Mouse (Mus musculus): Measurements from ENCODE around the gene Pbx2.
A peak's percentile ranks its signal among the peaks of the same experiment; 100 is the strongest.

Gene Pbx2

DNA sequence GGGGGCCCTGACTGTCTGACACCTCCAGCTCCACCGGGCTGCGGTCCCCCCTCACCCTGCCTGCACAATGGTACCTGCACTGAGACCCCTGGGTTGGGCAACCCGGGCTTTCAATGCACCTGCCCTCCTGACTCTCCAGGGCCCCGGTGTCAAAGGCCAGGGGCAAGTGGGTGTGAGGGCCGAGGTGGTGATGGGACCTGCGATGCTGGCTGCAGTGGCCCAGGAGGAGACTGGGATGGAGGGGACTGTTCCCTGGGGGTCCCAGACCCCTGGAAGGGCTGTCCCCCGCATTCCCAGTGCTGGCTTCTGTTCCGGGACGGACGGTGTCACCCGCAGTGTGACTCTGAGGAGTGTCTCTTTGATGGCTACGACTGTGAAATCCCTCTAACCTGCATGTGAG lies 8.5 kb upstream of the Pbx2 start:
- DNase-seq (ENCODE audit: low read depth, low spot score): no peak

DNA sequence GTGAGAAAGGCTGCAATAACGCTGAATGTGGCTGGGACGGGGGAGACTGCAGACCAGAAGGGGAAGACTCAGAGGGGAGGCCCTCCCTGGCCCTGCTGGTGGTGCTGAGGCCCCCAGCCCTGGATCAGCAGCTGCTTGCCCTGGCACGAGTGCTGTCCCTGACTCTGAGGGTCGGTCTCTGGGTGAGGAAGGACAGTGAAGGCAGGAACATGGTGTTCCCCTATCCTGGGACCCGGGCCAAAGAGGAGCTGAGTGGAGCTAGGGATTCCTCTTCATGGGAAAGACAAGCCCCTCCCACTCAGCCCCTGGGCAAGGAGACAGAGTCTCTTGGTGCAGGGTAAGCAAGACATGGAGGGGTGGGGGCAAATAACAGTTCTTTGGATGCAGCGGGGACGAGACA lies 7.7 kb upstream of the Pbx2 start:
- no peak for DNase-seq (ENCODE audit: low read depth, low spot score)

DNA sequence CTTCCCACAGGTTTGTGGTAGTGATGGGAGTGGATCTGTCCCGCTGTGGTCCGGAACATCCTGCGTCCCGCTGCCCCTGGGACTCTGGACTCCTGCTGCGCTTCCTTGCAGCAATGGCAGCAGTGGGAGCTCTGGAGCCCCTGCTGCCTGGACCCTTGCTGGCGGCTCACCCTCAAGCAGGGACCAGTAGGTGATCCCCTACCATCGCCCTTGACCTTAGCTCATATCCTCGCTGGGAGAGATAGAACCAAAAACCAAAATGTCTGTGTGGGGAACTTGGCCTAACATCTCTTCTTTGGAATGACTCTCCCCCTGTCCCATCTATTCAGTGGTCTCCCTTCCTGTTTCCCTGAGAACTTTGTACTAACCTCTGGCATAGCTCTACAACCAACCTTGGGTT lies 7.2 kb upstream of the Pbx2 start:
- DNase-seq (ENCODE audit: low read depth, low spot score): no peak

DNA sequence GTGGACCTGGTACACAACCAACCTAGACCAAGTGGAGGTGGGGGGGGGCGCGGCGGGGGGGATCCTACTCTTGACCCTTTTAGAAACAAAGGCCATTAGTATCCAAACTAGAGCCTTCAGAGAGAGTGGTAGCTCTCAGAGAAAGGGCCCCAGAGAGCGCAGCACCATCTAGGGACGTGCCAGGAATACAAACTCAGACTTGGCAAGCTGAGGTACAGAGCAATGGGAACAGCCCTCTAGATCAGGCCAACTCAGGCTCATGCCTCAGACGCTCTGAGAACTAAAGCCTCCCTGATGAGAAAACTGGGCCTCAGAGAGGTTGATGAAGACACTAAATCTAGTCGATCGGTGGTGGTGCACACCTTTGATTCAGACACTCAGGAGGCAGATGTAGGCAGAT lies 5.9 kb upstream of the Pbx2 start:
- no peak for DNase-seq (ENCODE audit: low read depth, low spot score)

DNA sequence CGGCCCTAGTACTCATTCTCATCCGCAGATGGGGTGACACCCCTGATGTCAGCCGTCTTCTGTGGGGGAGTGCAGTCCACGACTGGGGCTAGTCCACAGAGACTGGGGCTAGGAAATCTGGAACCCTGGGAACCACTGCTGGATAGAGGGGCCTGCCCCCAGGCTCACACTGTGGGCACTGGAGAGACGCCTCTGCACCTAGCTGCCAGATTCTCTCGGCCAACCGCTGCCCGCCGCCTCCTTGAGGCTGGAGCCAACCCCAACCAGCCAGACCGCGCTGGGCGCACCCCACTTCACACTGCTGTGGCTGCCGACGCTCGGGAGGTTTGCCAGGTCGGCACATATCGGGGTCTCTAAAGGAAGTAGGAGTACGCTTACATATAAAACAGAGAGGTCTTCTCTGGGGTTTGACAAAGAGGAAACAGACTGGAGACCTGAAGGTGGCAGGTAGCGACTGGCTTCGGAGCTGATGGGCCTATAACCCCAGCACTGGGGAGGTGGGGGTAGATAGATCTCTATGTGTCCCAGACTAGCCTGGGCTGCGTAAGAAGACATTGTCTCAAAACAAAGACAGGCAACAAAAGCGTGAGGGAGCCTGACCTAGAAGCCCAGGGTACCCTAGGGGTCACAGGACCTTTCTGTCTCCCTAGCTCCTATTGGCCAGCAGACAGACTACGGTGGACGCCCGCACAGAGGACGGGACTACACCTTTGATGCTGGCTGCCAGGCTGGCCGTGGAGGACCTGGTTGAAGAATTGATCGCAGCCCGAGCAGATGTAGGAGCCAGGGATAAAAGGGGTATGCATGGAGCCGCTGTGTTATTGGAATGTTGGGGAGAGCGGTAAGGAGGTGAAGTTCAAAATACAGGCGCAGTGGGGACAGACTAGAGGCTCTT lies 4.9 kb upstream of the Pbx2 start:
- DNase-seq (ENCODE audit: low read depth, low spot score): no peak

DNA sequence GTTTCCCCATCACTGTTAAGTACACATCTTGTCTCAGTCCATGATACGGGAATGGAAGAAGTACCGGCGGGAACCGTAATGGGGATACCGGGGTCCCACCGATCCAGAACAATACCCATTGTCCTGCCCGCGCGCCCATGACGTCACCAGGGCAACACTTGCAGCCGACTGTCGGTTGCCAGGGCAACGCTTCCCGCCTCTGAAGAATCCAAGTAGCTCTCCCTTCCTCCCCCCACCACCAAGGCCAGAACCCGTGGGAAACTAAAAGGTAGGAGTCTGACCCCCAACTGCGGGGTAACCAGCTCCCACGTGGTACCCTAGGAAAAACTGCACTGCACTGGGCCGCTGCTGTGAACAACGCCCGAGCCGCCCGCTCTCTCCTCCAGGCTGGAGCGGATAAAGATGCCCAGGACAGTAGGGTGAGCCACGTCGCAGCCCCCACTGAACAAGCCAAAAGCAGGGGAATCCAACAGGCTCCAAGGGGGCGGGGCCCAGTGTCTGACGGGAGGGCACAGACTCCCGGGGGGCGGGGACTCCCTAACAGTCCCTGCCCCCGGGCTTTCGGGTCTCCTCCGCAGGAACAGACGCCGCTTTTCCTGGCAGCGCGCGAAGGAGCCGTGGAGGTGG lies 4.2 kb upstream of the Pbx2 start:
- DNase-seq (ENCODE audit: low read depth, low spot score): peak; percentile 94

DNA sequence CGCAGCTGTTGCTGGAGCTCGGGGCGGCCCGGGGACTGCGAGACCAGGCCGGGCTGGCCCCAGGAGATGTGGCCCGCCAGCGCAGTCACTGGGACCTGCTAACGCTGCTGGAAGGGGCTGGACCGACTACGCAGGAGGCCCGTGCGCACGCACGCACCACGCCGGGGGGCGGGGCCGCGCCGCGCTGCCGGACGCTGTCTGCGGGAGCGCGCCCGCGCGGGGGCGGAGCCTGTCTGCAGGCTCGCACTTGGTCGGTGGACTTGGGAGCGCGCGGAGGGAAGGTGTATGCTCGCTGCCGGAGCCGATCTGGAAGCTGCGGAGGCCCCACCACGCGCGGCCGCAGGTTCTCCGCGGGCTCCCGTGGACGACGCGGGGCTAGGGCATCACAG lies 3.6 kb upstream of the Pbx2 start:
- DNase-seq (ENCODE audit: low read depth, low spot score): peak; percentile 97

DNA sequence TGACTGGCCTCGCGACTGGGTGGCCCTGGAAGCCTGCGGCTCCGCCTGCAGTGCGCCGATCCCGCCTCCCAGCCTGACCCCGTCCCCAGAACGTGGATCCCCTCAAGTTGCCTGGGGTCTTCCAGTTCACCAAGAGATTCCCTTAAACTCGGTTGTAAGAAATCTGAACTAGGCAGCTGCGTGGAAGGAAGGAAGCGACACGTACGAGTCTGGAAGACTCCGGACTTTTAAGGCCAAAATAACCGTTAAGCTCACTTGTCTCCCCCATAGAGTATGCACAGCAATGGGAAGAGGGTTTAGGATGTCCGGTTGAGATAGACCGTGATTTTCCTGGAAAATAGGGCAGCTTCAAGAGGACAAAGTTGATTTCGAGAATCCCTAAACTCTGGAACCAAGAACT lies 3.3 kb upstream of the Pbx2 start:
- no peak for DNase-seq (ENCODE audit: low read depth, low spot score)

DNA sequence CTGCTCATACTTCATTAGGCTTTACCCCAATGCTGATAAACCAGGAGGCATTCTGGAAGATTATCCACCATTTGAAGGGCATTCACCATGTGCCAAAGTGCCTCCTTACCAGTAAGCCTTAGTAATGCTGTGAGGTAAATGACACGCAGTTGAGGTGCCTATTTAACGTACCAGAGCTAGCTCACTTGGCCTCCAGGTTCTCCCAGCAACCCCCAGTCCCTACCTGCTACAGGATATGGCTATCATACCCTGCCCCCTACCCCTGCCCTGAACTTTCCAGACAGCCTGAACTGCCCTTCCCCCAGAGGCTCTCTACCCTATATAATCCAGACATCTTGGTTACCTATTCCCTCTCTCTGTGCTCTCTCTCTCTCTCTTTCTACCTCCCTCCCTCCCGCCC lies 2.3 kb upstream of the Pbx2 start:
- no peak for DNase-seq (ENCODE audit: low read depth, low spot score)

DNA sequence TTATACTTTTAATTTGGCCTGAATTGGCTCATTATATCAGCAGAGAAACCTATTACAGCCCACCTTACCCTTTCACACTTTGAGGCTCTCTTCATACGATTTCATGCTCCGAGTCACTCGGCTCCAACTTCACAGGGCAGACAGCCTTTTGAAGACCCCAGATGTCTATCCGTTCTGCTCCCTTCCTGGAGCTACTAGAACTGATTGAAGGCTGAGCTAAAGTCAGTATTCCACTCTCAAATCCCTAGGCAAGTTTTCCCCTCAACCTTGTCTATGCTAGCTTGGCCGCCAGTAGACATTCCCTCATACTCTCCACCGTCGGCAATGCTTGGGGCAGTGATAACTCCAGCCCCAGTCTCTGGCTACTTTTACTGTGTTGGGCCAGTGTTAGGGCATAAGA lies 1.9 kb upstream of the Pbx2 start:
- DNase-seq (ENCODE audit: low read depth, low spot score): no peak

DNA sequence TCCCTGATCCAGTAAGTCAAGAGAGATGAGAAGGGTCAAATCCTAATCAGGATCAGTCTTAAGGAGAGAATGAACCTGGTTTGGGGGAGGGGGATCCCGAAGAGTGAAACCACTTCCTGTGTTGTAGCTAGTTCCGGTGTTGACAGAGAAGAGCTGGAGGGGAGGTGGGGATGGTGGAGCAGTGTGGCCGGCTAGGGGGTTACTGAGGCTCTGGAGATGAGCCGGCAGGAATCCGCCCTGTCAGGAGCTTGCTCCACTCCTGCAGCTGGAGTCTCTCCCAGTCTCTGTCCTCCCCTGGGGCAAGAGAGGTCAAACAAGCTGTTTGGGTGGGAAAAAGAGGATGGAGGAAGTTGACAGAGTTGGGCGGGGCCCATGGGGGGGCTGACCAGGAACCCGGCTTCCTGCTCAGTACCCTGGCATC lies 1.4 kb upstream of the Pbx2 start, which contains the start of gene Gpsm3:
TSS of gene Gpsm3 (plus strand) at position 126 of the 421 bp plus-strand sequence.
- peak; percentile 42 for DNase-seq (ENCODE audit: low read depth, low spot score)

DNA sequence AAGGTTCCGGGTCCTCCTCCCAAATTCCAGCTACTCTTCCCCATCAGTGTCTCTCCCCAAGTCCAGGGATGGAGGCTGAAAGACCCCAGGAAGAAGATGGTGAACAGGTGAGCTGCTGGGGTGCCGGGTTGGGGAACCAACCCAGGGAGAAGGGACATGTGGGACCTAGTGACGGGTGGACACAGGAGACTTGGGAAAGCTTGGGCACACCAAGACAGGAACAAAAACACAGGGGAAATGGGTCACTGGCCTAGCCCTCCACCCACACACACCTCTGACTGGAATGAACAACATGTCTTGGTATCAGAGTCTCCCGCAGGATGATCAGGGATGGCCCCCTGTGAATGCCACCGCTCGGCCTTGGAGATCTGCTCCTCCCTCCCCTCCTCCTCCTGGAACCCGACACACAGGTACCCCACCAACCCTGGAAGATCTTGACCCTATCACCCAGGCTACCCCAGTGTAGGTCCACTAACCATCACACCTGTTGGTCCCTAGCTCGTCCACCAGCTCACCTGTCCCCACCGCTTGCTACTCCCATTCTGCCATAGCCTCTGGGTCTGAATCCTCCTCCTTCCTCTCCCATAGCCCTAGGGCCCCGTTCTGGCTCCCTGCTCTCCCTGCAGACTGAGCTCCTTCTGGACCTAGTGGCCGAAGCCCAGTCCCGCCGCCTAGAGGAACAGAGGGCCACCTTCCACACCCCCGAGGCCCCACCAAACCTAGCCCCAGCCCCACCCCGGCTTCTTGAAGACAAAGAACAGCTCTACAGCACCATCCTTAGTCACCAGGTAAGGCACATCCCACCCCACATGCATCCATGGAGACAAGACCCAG lies 695 bp upstream of the Pbx2 start:
- no peak for DNase-seq (ENCODE audit: low read depth, low spot score)

DNA sequence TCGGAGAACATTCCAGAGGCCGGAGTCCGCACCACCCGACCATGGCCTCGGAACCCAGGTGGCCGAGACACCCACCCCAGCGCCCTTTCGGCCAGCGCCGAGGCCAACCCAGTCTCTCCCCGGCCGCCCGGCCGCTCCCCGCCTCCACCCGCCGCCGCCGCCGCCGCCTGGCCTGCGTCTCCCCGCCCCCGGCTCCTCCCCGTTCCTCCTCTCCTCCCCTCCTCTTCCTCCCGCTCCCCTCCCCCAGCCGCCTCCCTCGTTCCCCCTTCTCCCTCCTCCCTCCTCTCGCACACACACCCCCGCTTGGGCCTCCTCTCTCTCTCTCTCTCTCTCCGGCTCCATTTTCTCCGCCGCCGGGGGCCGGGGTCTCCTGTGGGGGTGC lies 919 bp downstream of the Pbx2 start:
- peak; percentile 85 for DNase-seq (ENCODE audit: low read depth, low spot score)

DNA sequence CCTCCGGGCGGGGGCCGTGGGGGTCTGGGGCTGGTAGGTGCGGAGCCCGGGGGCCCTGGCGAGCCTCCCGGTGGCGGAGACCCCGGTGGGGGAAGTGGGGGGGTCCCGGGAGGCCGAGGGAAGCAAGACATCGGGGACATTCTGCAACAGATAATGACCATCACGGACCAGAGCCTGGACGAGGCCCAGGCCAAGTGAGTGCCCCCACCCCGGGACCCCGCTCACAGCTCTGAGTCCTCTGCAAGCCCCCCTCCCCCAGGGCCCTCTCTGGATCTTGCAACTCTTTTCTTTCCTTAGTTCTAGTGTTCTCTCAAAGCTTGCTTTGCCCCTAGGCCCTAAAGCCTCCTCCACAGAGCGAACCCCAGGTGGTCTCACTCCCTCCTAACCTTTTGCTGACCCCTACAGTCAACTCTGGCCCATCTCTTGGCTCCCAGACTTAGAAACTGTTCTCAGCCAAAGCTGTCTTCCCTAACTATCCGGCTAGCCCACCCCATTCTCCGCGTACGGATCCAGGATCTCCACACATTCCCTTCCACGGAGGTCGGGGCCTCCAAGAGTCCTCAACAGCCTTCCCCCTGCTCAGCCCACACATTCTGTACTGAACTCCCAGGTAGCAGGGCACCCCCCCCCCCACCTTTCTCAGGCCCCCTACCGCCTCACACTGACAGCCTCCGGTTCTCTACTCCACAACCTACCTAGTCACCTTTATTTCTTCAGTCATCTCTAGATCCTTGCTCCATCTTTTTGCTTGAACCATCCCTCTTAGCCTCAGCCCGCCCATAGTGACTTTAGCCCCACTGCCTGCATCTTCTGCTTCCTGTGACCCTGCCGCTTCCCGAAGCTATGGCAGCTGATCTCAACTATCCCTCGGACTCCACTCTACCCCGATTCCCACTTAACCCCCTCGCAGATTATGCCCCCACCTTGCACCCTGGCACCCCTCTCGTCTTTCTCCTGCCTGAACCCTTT lies 1.8 kb downstream of the Pbx2 start:
- peak; percentile 63 for DNase-seq (ENCODE audit: low read depth, low spot score)

DNA sequence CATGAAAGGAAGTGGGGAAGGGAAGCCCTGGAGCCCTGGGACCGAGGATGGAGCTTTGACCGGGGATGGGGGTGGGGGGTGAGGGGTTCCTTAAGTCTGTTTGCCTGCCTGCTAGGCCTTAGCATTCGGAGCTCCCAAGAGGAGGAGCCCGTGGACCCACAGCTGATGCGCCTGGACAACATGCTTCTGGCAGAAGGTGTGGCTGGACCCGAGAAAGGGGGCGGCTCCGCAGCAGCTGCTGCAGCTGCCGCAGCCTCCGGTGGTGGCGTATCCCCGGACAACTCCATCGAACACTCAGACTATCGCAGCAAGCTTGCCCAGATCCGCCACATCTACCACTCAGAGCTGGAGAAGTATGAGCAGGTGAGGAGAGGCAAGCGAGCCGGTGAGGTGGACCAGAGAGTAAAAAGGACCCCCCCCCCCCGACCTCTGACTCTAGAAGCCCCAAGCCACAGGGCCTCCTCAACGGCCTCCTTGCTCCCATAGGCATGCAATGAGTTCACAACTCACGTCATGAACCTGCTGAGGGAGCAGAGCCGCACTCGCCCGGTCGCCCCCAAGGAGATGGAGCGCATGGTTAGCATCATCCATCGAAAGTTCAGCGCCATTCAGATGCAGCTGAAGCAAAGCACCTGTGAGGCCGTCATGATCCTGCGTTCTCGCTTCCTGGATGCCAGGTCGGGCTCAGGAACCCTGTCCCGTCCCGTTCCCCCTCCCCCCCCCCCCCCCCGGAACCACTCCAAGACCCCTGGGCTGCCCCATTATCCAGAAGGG lies 2.9 kb downstream of the Pbx2 start:
- peak; percentile 45 for DNase-seq (ENCODE audit: low read depth, low spot score)

DNA sequence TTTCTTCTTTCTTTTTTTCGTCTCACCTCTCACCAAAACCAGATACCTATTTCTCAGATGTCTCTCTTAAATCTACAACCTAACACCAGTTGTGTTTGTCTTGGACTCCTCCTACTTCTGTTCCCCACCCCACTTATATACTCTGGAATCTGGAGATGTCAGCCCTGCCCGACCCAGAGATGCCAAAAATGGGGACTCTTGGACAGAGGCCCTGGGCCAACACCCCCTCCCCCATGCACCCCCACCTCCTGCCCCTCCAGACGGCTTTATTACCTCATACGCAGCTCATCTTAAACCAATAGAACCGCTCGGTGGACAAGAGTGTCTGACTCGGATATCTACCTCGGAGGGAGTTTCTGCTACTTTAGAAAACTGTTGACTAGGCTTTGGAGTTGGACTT lies 5.0 kb downstream of the Pbx2 start:
- DNase-seq (ENCODE audit: low read depth, low spot score): no peak

DNA sequence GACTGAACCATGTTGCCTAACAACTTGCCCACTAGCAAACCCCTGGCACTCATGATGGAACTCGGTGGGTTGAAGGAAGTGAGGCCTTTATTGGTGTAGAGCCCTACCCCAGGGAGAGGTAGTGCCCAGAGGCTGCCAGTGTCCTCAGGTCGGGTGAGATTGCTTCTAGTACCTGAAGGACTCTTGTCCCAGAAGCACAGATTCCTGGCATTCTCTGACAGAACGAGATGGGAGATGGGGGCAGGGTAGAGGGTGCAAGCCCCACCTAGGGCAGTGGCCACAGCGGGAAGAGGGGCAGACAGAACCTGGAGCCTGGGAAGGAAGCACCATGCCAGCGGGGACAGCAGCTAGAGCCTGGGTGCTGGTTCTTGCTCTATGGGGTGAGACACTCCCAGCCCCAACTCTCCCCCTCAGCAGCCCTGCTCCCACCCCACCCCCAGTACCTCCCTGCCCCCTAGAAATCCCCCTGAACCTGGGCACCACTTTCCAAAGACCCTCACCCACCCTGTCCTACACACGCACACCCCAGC lies 6.6 kb downstream of the Pbx2 start, which contains the start of gene Ager:
TSS of gene Ager (plus strand) at position 297 of the 530 bp plus-strand sequence.
- DNase-seq (ENCODE audit: low read depth, low spot score): no peak

DNA sequence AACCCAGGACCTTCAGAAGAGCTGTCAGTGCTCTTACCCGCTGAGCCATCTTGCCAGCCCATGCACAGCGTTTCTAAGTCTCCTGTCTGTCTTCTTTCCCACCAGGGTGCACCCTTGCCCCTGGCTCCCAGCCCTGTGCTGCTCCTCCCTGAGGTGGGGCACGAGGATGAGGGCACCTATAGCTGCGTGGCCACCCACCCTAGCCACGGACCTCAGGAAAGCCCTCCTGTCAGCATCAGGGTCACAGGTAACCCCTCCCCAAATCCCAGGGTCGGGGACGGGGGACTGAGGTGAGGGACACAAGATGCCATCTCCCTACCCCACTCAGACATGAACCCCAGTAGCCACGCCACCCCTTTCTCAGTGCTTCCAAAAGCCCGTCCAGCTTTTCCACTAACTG lies 8.8 kb downstream of the Pbx2 start:
- no peak for DNase-seq (ENCODE audit: low read depth, low spot score)

DNA sequence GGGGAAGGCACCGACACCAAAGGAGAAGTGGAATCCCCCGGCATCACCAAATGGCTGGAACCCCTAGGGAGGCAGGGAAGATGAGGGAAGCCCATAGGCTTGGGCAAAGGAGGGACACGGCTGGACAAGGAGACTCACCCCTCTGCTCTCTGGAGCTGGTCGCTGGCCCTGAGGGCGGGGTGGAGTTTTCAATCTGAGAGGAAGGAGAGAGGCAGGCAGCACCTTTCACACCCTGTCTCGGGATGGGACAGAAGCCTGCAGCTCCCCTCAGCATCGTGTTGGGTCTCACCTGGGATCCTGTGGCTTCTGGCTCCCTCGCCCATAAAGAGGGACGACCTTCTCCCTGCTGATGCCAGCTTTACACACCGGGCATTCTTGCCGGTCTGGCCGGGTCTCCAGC lies 10.7 kb downstream of the Pbx2 start:
- DNase-seq (ENCODE audit: low read depth, low spot score): no peak

Data from ZHBTc4 (cell line).